8 mouse cellular contexts compared by ENCODE assay signal in the genomic region with DNA sequence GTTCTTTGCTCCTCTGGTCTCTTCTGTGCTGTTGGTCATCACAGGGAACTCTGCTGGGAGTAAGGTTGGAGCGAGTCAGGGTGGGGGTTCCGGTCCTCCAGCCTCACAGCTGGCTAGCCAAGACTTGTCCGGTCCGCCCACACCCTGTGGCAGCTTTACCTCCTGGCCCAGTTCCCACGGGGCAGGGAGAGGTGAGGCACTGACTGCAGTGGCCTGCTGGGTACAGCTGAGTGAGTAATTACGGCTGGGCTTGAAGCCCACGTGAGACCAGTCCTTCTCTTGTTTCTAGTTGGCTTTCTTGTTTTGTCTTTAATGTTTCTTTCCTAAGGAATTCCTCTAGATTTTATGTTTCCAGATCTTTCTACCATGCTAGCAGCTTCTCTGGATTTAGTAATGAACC. TPM values are rescaled to one million over a fixed set of nuclear protein-coding genes. Genes with fewer than 3 reads are reported as not detected.
A peak's percentile ranks its signal among the peaks of the same experiment; 100 is the strongest.
DNase-seq lines count a peak whose midpoint lies in the region; ATAC-seq and TF ChIP-seq lines count a peak whose summit lies in the region.

No protein-coding gene starts in this region.

- H3K4me1 ChIP-seq in heart, adult 2 months (ENCODE audit: control insufficient read depth, insufficient read depth, low read length): peaks cover 35% of the 10 kb centered on the region
- H3K4me1 ChIP-seq in kidney, embryonic 15.5 days: peaks cover 43% of the 10 kb centered on the region
- peaks cover 20% of the 10 kb centered on the region for H3K4me1 ChIP-seq in neural tube, embryonic 12.5 days

- TF ChIP-seq CTCF in heart, adult 2 months (IDR thresholded peaks at IDR 0.05): no peak

- no peaks in the 10 kb centered on the region for H3K27me3 ChIP-seq in heart, adult 2 months (ENCODE audit: control insufficient read depth, insufficient read depth, low read length)
- no peaks in the 10 kb centered on the region for H3K27me3 ChIP-seq in kidney, embryonic 15.5 days
- no peaks in the 10 kb centered on the region for H3K27me3 ChIP-seq in neural tube, embryonic 12.5 days (replicated peaks)

- H3K79me2 ChIP-seq in heart, adult 2 months (replicated peaks; ENCODE audit: control insufficient read depth, insufficient read depth, low read length): peaks cover 4% of the 10 kb centered on the region

- peaks cover 6% of the 10 kb centered on the region for H3K36me3 ChIP-seq in heart, adult 2 months (ENCODE audit: control insufficient read depth, insufficient read depth, low read length)
- no peaks in the 10 kb centered on the region for H3K36me3 ChIP-seq in kidney, embryonic 15.5 days
- H3K36me3 ChIP-seq in neural tube, embryonic 12.5 days: no peaks in the 10 kb centered on the region

- peak; percentile 29 for DNase-seq in embryo, embryonic 11 days
- DNase-seq in embryo, embryonic 10.5 days (ENCODE audit: low spot score): no peak
- peak; percentile 32 for DNase-seq in cerebellum, adult 9-10 months
- peak; percentile 66 to 73 for DNase-seq in heart, adult 2 months
- DNase-seq in layer of hippocampus, postnatal 25 days (ENCODE audit: extremely low spot score in 1 of 2, low spot score in 1 of 2): no peak
- no peak for DNase-seq in thymus, postnatal 14 days

- peak overlapping the region; percentile 34 for H3K27ac ChIP-seq in heart, adult 2 months
- H3K27ac ChIP-seq in kidney, embryonic 15.5 days: peak overlapping the region; percentile 75
- H3K27ac ChIP-seq in neural tube, embryonic 12.5 days: 0 out of 2 replicates have a peak overlapping the region, but pooled peaks have one; percentile 27

- 0 out of 2 replicates have a peak overlapping the region, but pooled peaks have one; percentile 5 for H3K4me2 ChIP-seq in kidney, embryonic 15.5 days
- H3K4me2 ChIP-seq in neural tube, embryonic 12.5 days (replicated peaks): 0 out of 2 replicates have a peak overlapping the region, but pooled peaks have one; percentile 5

- H3K4me3 ChIP-seq in heart, adult 2 months: no peak overlapping the region
- no peak overlapping the region for H3K4me3 ChIP-seq in kidney, embryonic 15.5 days (replicated peaks)
- no peak overlapping the region for H3K4me3 ChIP-seq in neural tube, embryonic 12.5 days

- ATAC-seq in kidney, embryonic 15.5 days (replicated peaks; ENCODE audit: low FRiP score): peak; percentile 83
- no peak for ATAC-seq in neural tube, embryonic 12.5 days (ENCODE audit: low FRiP score, low read depth)

- WGBS in heart, adult 2 months: 9% methylated on average over 7 of the region's 7 CpGs
- WGBS in kidney, embryonic 15.5 days: 19% methylated on average over 7 of the region's 7 CpGs
- WGBS in neural tube, embryonic 12.5 days: 38% methylated on average over 7 of the region's 7 CpGs

- H3K9me3 ChIP-seq in kidney, embryonic 15.5 days (replicated peaks): no peaks in the 10 kb centered on the region
- no peaks in the 10 kb centered on the region for H3K9me3 ChIP-seq in neural tube, embryonic 12.5 days

- no peak for TF ChIP-seq POLR2A in heart, adult 2 months (IDR thresholded peaks at IDR 0.05; ENCODE audit: insufficient read depth, low read depth, low read length)

- intact Hi-C loops in heart, adult 2 months (cut with DNase I): no loop called here

- no peak overlapping the region for H3K9ac ChIP-seq in heart, adult 2 months (ENCODE audit: low read depth, low read length)
- H3K9ac ChIP-seq in kidney, embryonic 15.5 days: no peak overlapping the region
- no peak overlapping the region for H3K9ac ChIP-seq in neural tube, embryonic 12.5 days

- TF ChIP-seq EP300 in heart, adult 2 months (IDR thresholded peaks at IDR 0.05; ENCODE audit: insufficient read depth, low read depth, low read length): peak; percentile 60; the same call in 1 of the 2 replicates

RNA-seq across cellular contexts. Expression of a gene that starts 22.8 kb away (rescaled TPM):
- 10 to 100 TPM; 41.3 to 46.8 TPM for total RNA-seq in heart, adult 2 months (2021)
- 40.8 and 49.6 TPM in 2 replicates for polyA plus RNA-seq in heart, adult 2 months (2012; rRNA removed)
- 14.8 and 15.8 TPM in 2 replicates for polyA plus RNA-seq in kidney, embryonic 15.5 days (2015; fragmentation: Nextera tagmentation; extraction: Ambion mirVana)
- polyA plus RNA-seq in neural tube, embryonic 12.5 days (2016; fragmentation: Nextera tagmentation; extraction: Ambion mirVana): 15.8 and 16.6 TPM in 2 replicates
- 100 to 1,000 TPM; 434 to 488 TPM for total RNA-seq in layer of hippocampus, postnatal 25 days (2021)

RNA-seq across cellular contexts. Expression of a gene that starts 30.2 kb away (rescaled TPM):
- not detected for total RNA-seq in heart, adult 2 months (2021)
- 0.31 TPM in 1 of 2 replicates, not detected in the other for polyA plus RNA-seq in heart, adult 2 months (2012; rRNA removed)
- not detected in 2 replicates for polyA plus RNA-seq in kidney, embryonic 15.5 days (2015; fragmentation: Nextera tagmentation; extraction: Ambion mirVana)
- polyA plus RNA-seq in neural tube, embryonic 12.5 days (2016; fragmentation: Nextera tagmentation; extraction: Ambion mirVana): not detected in 2 replicates
- total RNA-seq in layer of hippocampus, postnatal 25 days (2021): under 1 TPM in 1 of 2 experiments, not detected in 1; 0.66 TPM

RNA-seq across cellular contexts. Expression of a gene that starts 33.6 kb away (rescaled TPM):
- not detected for total RNA-seq in heart, adult 2 months (2021)
- not detected in 2 replicates for polyA plus RNA-seq in heart, adult 2 months (2012; rRNA removed)
- polyA plus RNA-seq in kidney, embryonic 15.5 days (2015; fragmentation: Nextera tagmentation; extraction: Ambion mirVana): 0.27 TPM in 1 of 2 replicates, not detected in the other
- not detected in 2 replicates for polyA plus RNA-seq in neural tube, embryonic 12.5 days (2016; fragmentation: Nextera tagmentation; extraction: Ambion mirVana)
- under 1 TPM in 1 of 2 experiments, not detected in 1; 0.44 TPM for total RNA-seq in layer of hippocampus, postnatal 25 days (2021)

RNA-seq across cellular contexts. Expression of a gene that starts 45.6 kb away (rescaled TPM):
- 1 to 10 TPM; 4.3 to 5.8 TPM for total RNA-seq in heart, adult 2 months (2021)
- polyA plus RNA-seq in heart, adult 2 months (2012; rRNA removed): 15.1 and 21.0 TPM in 2 replicates
- 6.5 and 8.2 TPM in 2 replicates for polyA plus RNA-seq in kidney, embryonic 15.5 days (2015; fragmentation: Nextera tagmentation; extraction: Ambion mirVana)
- 4.7 and 5.8 TPM in 2 replicates for polyA plus RNA-seq in neural tube, embryonic 12.5 days (2016; fragmentation: Nextera tagmentation; extraction: Ambion mirVana)
- total RNA-seq in layer of hippocampus, postnatal 25 days (2021): 10 to 100 TPM; 16.2 to 18.9 TPM

RNA-seq across cellular contexts. Expression of a gene that starts 52.7 kb away (rescaled TPM):
- total RNA-seq in heart, adult 2 months (2021): not detected
- polyA plus RNA-seq in heart, adult 2 months (2012; rRNA removed): not detected in 2 replicates
- not detected in 2 replicates for polyA plus RNA-seq in kidney, embryonic 15.5 days (2015; fragmentation: Nextera tagmentation; extraction: Ambion mirVana)
- not detected in 2 replicates for polyA plus RNA-seq in neural tube, embryonic 12.5 days (2016; fragmentation: Nextera tagmentation; extraction: Ambion mirVana)
- not detected for total RNA-seq in layer of hippocampus, postnatal 25 days (2021)

Comparison
In these comparisons a context has a peak if more than half of its experiments do, and no peak if none do; other contexts are left out.
1. DNase-seq: peak in embryo, embryonic 11 days (single experiment), cerebellum, adult 9-10 months (single experiment) and heart, adult 2 months (2 of 2); none in embryo, embryonic 10.5 days (single experiment), layer of hippocampus, postnatal 25 days (0 of 2) and thymus, postnatal 14 days (single experiment).
2. Peak in every context shown above with its lines, with median percentiles within 50 percentile points of each other: H3K27ac ChIP-seq.